ENCODE assay signal across 7 mouse cellular contexts in the genomic region with DNA sequence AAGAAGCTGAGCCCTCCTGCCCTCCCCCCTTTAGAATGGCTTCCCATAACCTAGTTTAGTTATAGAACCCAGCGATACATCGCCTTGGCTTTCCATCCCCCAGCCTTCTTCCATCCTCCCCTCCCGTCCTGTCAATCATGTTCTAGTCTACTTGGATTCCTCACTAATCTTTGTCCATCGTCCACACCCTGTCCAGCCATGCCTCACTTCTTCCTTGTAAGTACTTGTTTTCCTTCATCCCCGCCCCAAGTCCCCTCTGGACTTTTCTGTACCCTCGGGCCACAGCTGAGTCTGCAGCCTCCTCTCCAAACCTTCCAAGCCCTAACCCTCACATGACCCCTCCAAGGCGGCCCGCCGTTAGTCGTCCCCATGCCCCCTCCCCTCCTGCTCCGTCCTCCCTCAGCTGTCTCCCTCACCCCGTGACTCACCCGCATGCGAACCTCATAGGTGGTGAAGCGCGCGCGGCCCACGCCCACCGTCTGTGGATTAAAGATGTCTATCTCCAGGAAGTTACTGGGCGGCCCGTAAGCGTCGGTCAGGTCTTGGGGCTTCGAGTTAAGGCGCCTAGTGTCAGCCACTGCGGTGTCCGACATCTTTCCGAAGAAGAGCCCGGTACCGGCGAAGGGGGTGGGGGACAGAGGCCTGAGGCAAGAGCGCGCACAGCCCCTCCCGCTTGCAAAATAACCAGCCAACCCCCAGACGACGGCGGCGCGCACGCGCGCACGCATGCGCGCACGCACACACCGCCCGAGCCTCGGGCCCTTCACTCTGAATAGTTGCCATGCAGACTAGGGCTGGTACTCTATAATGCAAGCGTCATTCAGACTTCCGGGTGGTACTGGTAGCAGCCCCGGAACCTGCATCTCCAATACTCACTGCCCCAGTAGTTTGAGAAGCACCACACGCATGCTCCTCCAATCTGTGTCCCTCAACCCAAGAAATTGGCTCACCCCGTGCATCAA. TPM values are rescaled to one million over a fixed set of nuclear protein-coding genes. Genes with fewer than 3 reads are reported as not detected.
DNase-seq lines count a peak whose midpoint lies in the region; ATAC-seq lines count a peak whose summit lies in the region.

Gene Snx12 (minus strand): TSS at position 730 of the 962 bp plus-strand sequence.

- H3K36me3 ChIP-seq in embryonic facial prominence, embryonic 12.5 days: no peaks in the 10 kb centered on the region
- no peaks in the 10 kb centered on the region for H3K36me3 ChIP-seq in limb, embryonic 11.5 days (ENCODE audit: control insufficient read depth, insufficient read depth, low read length)
- no peaks in the 10 kb centered on the region for H3K36me3 ChIP-seq in midbrain, embryonic 14.5 days (ENCODE audit: control insufficient read depth, insufficient read depth, low read length)

- H3K9ac ChIP-seq in embryonic facial prominence, embryonic 12.5 days: peak within 1 kb of the TSS; percentile 56
- H3K9ac ChIP-seq in limb, embryonic 11.5 days (ENCODE audit: low read length): peak within 1 kb of the TSS; percentile 47
- H3K9ac ChIP-seq in midbrain, embryonic 14.5 days (replicated peaks; ENCODE audit: low read length): peak within 1 kb of the TSS; percentile 48; the same call in 1 of the 2 replicates

- no peaks in the 10 kb centered on the region for H3K4me1 ChIP-seq in embryonic facial prominence, embryonic 12.5 days
- H3K4me1 ChIP-seq in limb, embryonic 11.5 days (ENCODE audit: control insufficient read depth, insufficient read depth, low read length): no peaks in the 10 kb centered on the region
- peaks cover 7% of the 10 kb centered on the region; the same call in 1 of the 2 replicates for H3K4me1 ChIP-seq in midbrain, embryonic 14.5 days (ENCODE audit: control insufficient read depth, insufficient read depth, low read length)

- peak within 1 kb of the TSS; percentile 51 for H3K4me2 ChIP-seq in embryonic facial prominence, embryonic 12.5 days (replicated peaks)
- peak within 1 kb of the TSS; percentile 53 for H3K4me2 ChIP-seq in limb, embryonic 11.5 days (ENCODE audit: low read depth, severe bottlenecking)
- peak within 1 kb of the TSS; percentile 57 for H3K4me2 ChIP-seq in midbrain, embryonic 14.5 days (ENCODE audit: low read length)

- 23% methylated on average over 55 of the region's 55 CpGs for WGBS in embryonic facial prominence, embryonic 12.5 days
- 14% methylated on average over 55 of the region's 55 CpGs for WGBS in limb, embryonic 11.5 days
- WGBS in midbrain, embryonic 14.5 days: 19% methylated on average over 55 of the region's 55 CpGs

- H3K9me3 ChIP-seq in embryonic facial prominence, embryonic 12.5 days: no peaks in the 10 kb centered on the region
- no peaks in the 10 kb centered on the region for H3K9me3 ChIP-seq in limb, embryonic 11.5 days (ENCODE audit: control insufficient read depth, low read length)
- no peaks in the 10 kb centered on the region for H3K9me3 ChIP-seq in midbrain, embryonic 14.5 days (ENCODE audit: control insufficient read depth, low read length)

- peak; percentile 97 for ATAC-seq in embryonic facial prominence, embryonic 12.5 days (ENCODE audit: insufficient number of reproducible peaks, insufficient read depth, low FRiP score, low TSS enrichment)
- peak; percentile 98 for ATAC-seq in limb, embryonic 11.5 days (ENCODE audit: insufficient number of reproducible peaks, low FRiP score, low TSS enrichment, low read depth)
- peak; percentile 99 for ATAC-seq in midbrain, embryonic 14.5 days (ENCODE audit: low FRiP score, low TSS enrichment)

- peak; percentile 77 for DNase-seq in adrenal gland, postnatal 25 days
- DNase-seq in heart, adult 11 months: peak; percentile 100
- DNase-seq in kidney, adult 18-20 months: peak; percentile 89
- peak; percentile 88 for DNase-seq in limb, embryonic 11.5 days (ENCODE audit: low spot score)
- peak; percentile 93 for DNase-seq in midbrain, embryonic 14.5 days
- DNase-seq in spleen, adult 18-20 months: peak; percentile 75 to 76

- H3K4me3 ChIP-seq in embryonic facial prominence, embryonic 12.5 days: peak within 1 kb of the TSS; percentile 55
- peak within 1 kb of the TSS; percentile 51 for H3K4me3 ChIP-seq in limb, embryonic 11.5 days (ENCODE audit: low read depth, low read length)
- peak within 1 kb of the TSS; percentile 55 for H3K4me3 ChIP-seq in midbrain, embryonic 14.5 days (replicated peaks; ENCODE audit: low read depth, low read length)

- peaks cover 5% of the 10 kb centered on the region; the same call in 1 of the 2 replicates for H3K27me3 ChIP-seq in embryonic facial prominence, embryonic 12.5 days
- H3K27me3 ChIP-seq in limb, embryonic 11.5 days (ENCODE audit: control insufficient read depth, insufficient read depth, low read length): peaks cover 10% of the 10 kb centered on the region; the same call in 1 of the 2 replicates
- no peaks in the 10 kb centered on the region for H3K27me3 ChIP-seq in midbrain, embryonic 14.5 days (ENCODE audit: control insufficient read depth, insufficient read depth, low read length)

- H3K27ac ChIP-seq in embryonic facial prominence, embryonic 12.5 days: peak within 1 kb of the TSS; percentile 72
- peak within 1 kb of the TSS; percentile 30; the same call in 1 of the 2 replicates for H3K27ac ChIP-seq in limb, embryonic 11.5 days (replicated peaks; ENCODE audit: low read depth, low read length)
- peak within 1 kb of the TSS; percentile 78 for H3K27ac ChIP-seq in midbrain, embryonic 14.5 days (replicated peaks; ENCODE audit: low read depth, low read length)

RNA-seq across cellular contexts. Expression of gene Snx12, which starts in this region (rescaled TPM):
- total RNA-seq in adrenal gland, postnatal 25 days (2021): 35.7 and 52.4 TPM in 2 replicates
- polyA plus RNA-seq in embryonic facial prominence, embryonic 12.5 days (2016; fragmentation: Nextera tagmentation; extraction: Ambion mirVana): 56.7 and 57.2 TPM in 2 replicates
- 51.2 and 52.1 TPM in 2 replicates for polyA plus RNA-seq in limb, embryonic 11.5 days (2014; fragmentation: Nextera tagmentation; extraction: Ambion mirVana)
- polyA plus RNA-seq in midbrain, embryonic 14.5 days (2014; fragmentation: Nextera tagmentation; extraction: Ambion mirVana): 41.8 and 54.5 TPM in 2 replicates

Comparison
In these comparisons a context has a peak if more than half of its experiments do, and no peak if none do; other contexts are left out.
1. Peak in every context shown above with its lines: DNase-seq, ATAC-seq, H3K4me3 ChIP-seq and H3K27ac ChIP-seq.